Mouse (Mus musculus): ENCODE data around the gene Slc47a1. TPM values are rescaled to one million over a fixed set of nuclear protein-coding genes. Genes with fewer than 3 reads are reported as not detected.
A peak's percentile ranks its signal among the peaks of the same experiment; 100 is the strongest.
"Not testable (repeated sequence)": the region's sequence is repeated elsewhere in the genome, so short reads cannot be mapped to it uniquely, and the experiment has no call there.

The Slc47a1 gene
- polyA plus RNA-seq, 1 experiment from 2014 or later = not detected

- Histone ChIP-seq H3K27me3 (ENCODE audit: control insufficient read depth, insufficient read depth, low read length) (no peaks in the 10 kb centered on the region), H3K4me1 (ENCODE audit: control insufficient read depth, insufficient read depth, low read length) (no peaks in the 10 kb centered on the region), H3K4me2 (ENCODE audit: low read length) (no peak overlapping the region), H3K9ac (replicated peaks; ENCODE audit: low read length) (no peak overlapping the region), H3K27ac (replicated peaks; ENCODE audit: low read depth, low read length) (no peak overlapping the region), H3K4me3 (replicated peaks; ENCODE audit: low read depth, low read length) (no peak overlapping the region), H3K36me3 (ENCODE audit: control insufficient read depth, insufficient read depth, low read length) (no peaks in the 10 kb centered on the region), H3K9me3 (ENCODE audit: control insufficient read depth, low read length) (no peaks in the 10 kb centered on the region)
- peak; percentile 90 for DNase-seq
- no peak for ATAC-seq (ENCODE audit: low FRiP score, low TSS enrichment)
- WGBS = 4% methylated on average over 1 of the region's 1 CpGs
These were observed 32.0 kb upstream of the Slc47a1 start for GRCm38 (mm10) chr11:61410129-61410528.

- Histone ChIP-seq H3K27me3 (ENCODE audit: control insufficient read depth, insufficient read depth, low read length) (no peaks in the 10 kb centered on the region), H3K4me3 (replicated peaks; ENCODE audit: low read depth, low read length) (peak overlapping the region; percentile 66), H3K4me1 (ENCODE audit: control insufficient read depth, insufficient read depth, low read length) (no peaks in the 10 kb centered on the region), H3K9me3 (ENCODE audit: control insufficient read depth, low read length) (no peaks in the 10 kb centered on the region), H3K36me3 (ENCODE audit: control insufficient read depth, insufficient read depth, low read length) (no peaks in the 10 kb centered on the region), H3K4me2 (ENCODE audit: low read length) (peak overlapping the region; percentile 51), H3K27ac (replicated peaks; ENCODE audit: low read depth, low read length) (peak overlapping the region; percentile 99; the same call in 1 of the 2 replicates), H3K9ac (replicated peaks; ENCODE audit: low read length) (peak overlapping the region; percentile 90; the same call in 1 of the 2 replicates)
- 14% methylated on average over 3 of the region's 3 CpGs for WGBS
- DNase-seq (peak; percentile 67), ATAC-seq (ENCODE audit: low FRiP score, low TSS enrichment) (no peak)
These were observed 30.9 kb upstream of the Slc47a1 start for GRCm38 (mm10) chr11:61409051-61409450.

GRCm38 (mm10) chr11:61408184-61409027 lies 30.3 kb upstream of the Slc47a1 start:
- peak; percentile 92 for ATAC-seq (ENCODE audit: low FRiP score, low TSS enrichment)
- Histone ChIP-seq H3K4me3 (replicated peaks; ENCODE audit: low read depth, low read length) (peak overlapping the region; percentile 66), H3K9me3 (ENCODE audit: control insufficient read depth, low read length) (no peaks in the 10 kb centered on the region), H3K36me3 (ENCODE audit: control insufficient read depth, insufficient read depth, low read length) (no peaks in the 10 kb centered on the region), H3K4me2 (ENCODE audit: low read length) (peak overlapping the region; percentile 51), H3K27ac (replicated peaks; ENCODE audit: low read depth, low read length) (peak overlapping the region; percentile 99), H3K4me1 (ENCODE audit: control insufficient read depth, insufficient read depth, low read length) (no peaks in the 10 kb centered on the region), H3K9ac (replicated peaks; ENCODE audit: low read length) (peak overlapping the region; percentile 90), H3K27me3 (ENCODE audit: control insufficient read depth, insufficient read depth, low read length) (no peaks in the 10 kb centered on the region)
- WGBS = under 1% methylated on average over 64 of the region's 64 CpGs
- peak; percentile 88 for DNase-seq

- H3K36me3 ChIP-seq (ENCODE audit: control insufficient read depth, insufficient read depth, low read length) = no peaks in the 10 kb centered on the region
- no peaks in the 10 kb centered on the region for H3K9me3 ChIP-seq (ENCODE audit: control insufficient read depth, low read length)
- H3K4me3 ChIP-seq (replicated peaks; ENCODE audit: low read depth, low read length) = peak overlapping the region; percentile 66
- 2% methylated on average over 39 of the region's 39 CpGs for WGBS
- peak overlapping the region; percentile 90 for H3K9ac ChIP-seq (replicated peaks; ENCODE audit: low read length)
- no peaks in the 10 kb centered on the region for H3K4me1 ChIP-seq (ENCODE audit: control insufficient read depth, insufficient read depth, low read length)
- peak overlapping the region; percentile 51 for H3K4me2 ChIP-seq (ENCODE audit: low read length)
- DNase-seq = peak; percentile 93
- peak overlapping the region; percentile 99 for H3K27ac ChIP-seq (replicated peaks; ENCODE audit: low read depth, low read length)
- no peaks in the 10 kb centered on the region for H3K27me3 ChIP-seq (ENCODE audit: control insufficient read depth, insufficient read depth, low read length)
- peak; percentile 89 for ATAC-seq (ENCODE audit: low FRiP score, low TSS enrichment)
These were observed 29.6 kb upstream of the Slc47a1 start for GRCm38 (mm10) chr11:61407638-61408183.

GRCm38 (mm10) chr11:61401794-61402193 lies 23.6 kb upstream of the Slc47a1 start:
- WGBS = 81% methylated on average over 4 of the region's 4 CpGs
- no peaks in the 10 kb centered on the region for H3K36me3 ChIP-seq (ENCODE audit: control insufficient read depth, insufficient read depth, low read length)
- no peak overlapping the region for H3K4me2 ChIP-seq (ENCODE audit: low read length)
- H3K9me3 ChIP-seq (ENCODE audit: control insufficient read depth, low read length) = no peaks in the 10 kb centered on the region
- H3K4me1 ChIP-seq (ENCODE audit: control insufficient read depth, insufficient read depth, low read length) = no peaks in the 10 kb centered on the region
- DNase-seq = no peak
- H3K27me3 ChIP-seq (ENCODE audit: control insufficient read depth, insufficient read depth, low read length) = no peaks in the 10 kb centered on the region
- no peak for ATAC-seq (ENCODE audit: low FRiP score, low TSS enrichment)
- H3K27ac ChIP-seq (replicated peaks; ENCODE audit: low read depth, low read length) = no peak overlapping the region
- H3K4me3 ChIP-seq (replicated peaks; ENCODE audit: low read depth, low read length) = no peak overlapping the region
- H3K9ac ChIP-seq (replicated peaks; ENCODE audit: low read length) = no peak overlapping the region

GRCm38 (mm10) chr11:61400681-61401346 lies 22.7 kb upstream of the Slc47a1 start:
- H3K4me2 ChIP-seq (ENCODE audit: low read length) = no peak overlapping the region
- H3K27me3 ChIP-seq (ENCODE audit: control insufficient read depth, insufficient read depth, low read length) = no peaks in the 10 kb centered on the region
- no peak overlapping the region for H3K4me3 ChIP-seq (replicated peaks; ENCODE audit: low read depth, low read length)
- H3K9me3 ChIP-seq (ENCODE audit: control insufficient read depth, low read length) = no peaks in the 10 kb centered on the region
- no peak for ATAC-seq (ENCODE audit: low FRiP score, low TSS enrichment)
- 88% methylated on average over 8 of the region's 8 CpGs for WGBS
- H3K4me1 ChIP-seq (ENCODE audit: control insufficient read depth, insufficient read depth, low read length) = no peaks in the 10 kb centered on the region
- no peak overlapping the region for H3K27ac ChIP-seq (replicated peaks; ENCODE audit: low read depth, low read length)
- H3K9ac ChIP-seq (replicated peaks; ENCODE audit: low read length) = no peak overlapping the region
- DNase-seq = no peak
- no peaks in the 10 kb centered on the region for H3K36me3 ChIP-seq (ENCODE audit: control insufficient read depth, insufficient read depth, low read length)

GRCm38 (mm10) chr11:61397423-61398043 lies 19.4 kb upstream of the Slc47a1 start:
- H3K36me3 ChIP-seq (ENCODE audit: control insufficient read depth, insufficient read depth, low read length); DNase-seq; H3K27me3 ChIP-seq (ENCODE audit: control insufficient read depth, insufficient read depth, low read length); H3K9me3 ChIP-seq (ENCODE audit: control insufficient read depth, low read length); H3K4me1 ChIP-seq (ENCODE audit: control insufficient read depth, insufficient read depth, low read length); ATAC-seq (ENCODE audit: low FRiP score, low TSS enrichment); H3K9ac ChIP-seq (replicated peaks; ENCODE audit: low read length); H3K27ac ChIP-seq (replicated peaks; ENCODE audit: low read depth, low read length); H3K4me2 ChIP-seq (ENCODE audit: low read length); H3K4me3 ChIP-seq (replicated peaks; ENCODE audit: low read depth, low read length): not testable (repeated sequence)
- 92% methylated on average over 18 of the region's 18 CpGs for WGBS

- Histone ChIP-seq H3K36me3 (ENCODE audit: control insufficient read depth, insufficient read depth, low read length) (no peaks in the 10 kb centered on the region), H3K9ac (replicated peaks; ENCODE audit: low read length) (no peak overlapping the region), H3K4me1 (ENCODE audit: control insufficient read depth, insufficient read depth, low read length) (no peaks in the 10 kb centered on the region), H3K27ac (replicated peaks; ENCODE audit: low read depth, low read length) (no peak overlapping the region), H3K9me3 (ENCODE audit: control insufficient read depth, low read length) (no peaks in the 10 kb centered on the region), H3K4me3 (replicated peaks; ENCODE audit: low read depth, low read length) (no peak overlapping the region), H3K4me2 (ENCODE audit: low read length) (no peak overlapping the region), H3K27me3 (ENCODE audit: control insufficient read depth, insufficient read depth, low read length) (no peaks in the 10 kb centered on the region)
- DNase-seq = no peak
- WGBS = 83% methylated on average over 4 of the region's 4 CpGs
- no peak for ATAC-seq (ENCODE audit: low FRiP score, low TSS enrichment)
These were observed 10.8 kb upstream of the Slc47a1 start for GRCm38 (mm10) chr11:61388936-61389335.

Data from midbrain, embryonic 14.5 days (tissue).